Mouse (Mus musculus) forebrain, postnatal 0 days (tissue): Measurements from ENCODE around the gene Mmp20. TPM values are rescaled to one million over a fixed set of nuclear protein-coding genes. Genes with fewer than 3 reads are reported as not detected.

Source experiments
- ATAC-seq: fragments of 200-750 bp; cut with Nextera tagmentation; 2 replicates; pipeline ENCODE4 v1.8.0; 2017; ENCODE audit warnings: mild to moderate bottlenecking, moderate library complexity
- DNase-seq: peaks from one replicate; pipeline ENCODE4 v3.0.0-alpha.2; 2015
- H3K27ac ChIP-seq: fragments of 300-500 bp; sonication (generic); 2 replicates; pipeline ENCODE4 v1.5.1; 2014; ENCODE audit warnings: low read depth, mild to moderate bottlenecking, antibody characterized with exemption, low read length, moderate library complexity, mixed read lengths
- H3K27me3 ChIP-seq: fragments of 300-500 bp; sonication (generic); 2 replicates; pipeline ENCODE4 v1.6.1; 2014; ENCODE audit warnings: mild to moderate bottlenecking, low read length, mixed read lengths; ENCODE audit not compliant: insufficient read depth
- H3K36me3 ChIP-seq: fragments of 300-500 bp; sonication (generic); 2 replicates; pipeline ENCODE4 v1.6.1; 2014; ENCODE audit warnings: mild to moderate bottlenecking, moderate library complexity; ENCODE audit not compliant: insufficient read depth
- H3K4me1 ChIP-seq: fragments of 300-500 bp; sonication (generic); 2 replicates; pipeline ENCODE4 v1.6.1; 2014; ENCODE audit warnings: antibody characterized with exemption; ENCODE audit not compliant: insufficient read depth
- H3K4me2 ChIP-seq: fragments of 300-500 bp; sonication (generic); 2 replicates; pipeline ENCODE4 v1.6.1; 2014; ENCODE audit warnings: low read depth, mild to moderate bottlenecking, moderate library complexity
- H3K4me3 ChIP-seq: fragments of 300-500 bp; sonication (generic); 2 replicates; pipeline ENCODE4 v1.5.1; 2014; ENCODE audit warnings: low read depth, low read length, mixed read lengths
- H3K9ac ChIP-seq: fragments of 300-500 bp; sonication (generic); 2 replicates; pipeline ENCODE4 v1.6.1; 2014; ENCODE audit warnings: mild to moderate bottlenecking
- H3K9me3 ChIP-seq: fragments of 300-500 bp; sonication (generic); 2 replicates; pipeline ENCODE4 v1.6.1; 2016; ENCODE audit warnings: low read length
- CTCF ChIP-seq: sonication (generic); IDR thresholded peaks from 2 replicates; pipeline ENCODE4 v1.5.1; 2016; ENCODE audit warnings: antibody characterized with exemption, control low read depth, low read depth
- WGBS: fragments of 180-500 bp; shearing (Covaris S2); extraction: QIAGEN DNeasy Blood & Tissue Kit; methylation state at CpG from one replicate; pipeline ENCODE4 v1.1.7; 2014; 5-methylcytosine and 5-hydroxymethylcytosine counted together
- polyA plus RNA-seq: library from polyadenylated mRNA; unstranded; fragments of >200 nt; fragmentation: Nextera tagmentation; extraction: Ambion mirVana; gene quantifications from 2 replicates; pipeline ENCODE4 v1.2.1, GENCODE M21; 2015
- total RNA-seq: library from RNA; depleted of rRNA; stranded (reverse); fragments of >200 nt; gene quantifications from 2 replicates; pipeline ENCODE4 v1.2.3, GENCODE M21; 2014; rRNA removed

Mmp20 gene
- total and polyA plus RNA-seq, 2 experiments from 2014 or later, result not detected

DNA sequence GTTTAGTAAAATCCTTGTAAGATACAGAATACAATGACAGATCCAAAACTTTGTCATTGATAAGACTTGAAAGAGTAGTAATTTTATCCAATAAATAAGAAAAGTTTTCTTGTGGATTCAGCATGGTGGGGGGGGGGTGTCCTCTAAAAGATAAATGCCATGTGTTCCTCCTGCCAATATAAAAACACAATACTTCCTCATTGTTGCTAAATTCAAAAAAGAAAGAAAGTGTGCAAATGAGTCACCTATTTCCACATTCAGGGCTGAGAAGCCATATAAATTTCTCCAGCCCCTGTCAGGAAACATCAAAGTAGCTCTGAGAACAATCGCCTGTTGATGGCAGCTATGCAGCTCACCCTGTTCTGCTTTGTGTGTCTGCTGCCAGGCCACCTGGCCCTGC is 63.8 kb downstream of the Mmp20 start, which contains the start of gene Mmp7:
TSS of gene Mmp7 (plus strand) at position 301 of the 400 bp plus-strand sequence.
- no peak for DNase-seq
- TF ChIP-seq CTCF, result no peak
- no peak within 1 kb of the TSS for H3K4me3 ChIP-seq
- H3K4me2 ChIP-seq, result no peak within 1 kb of the TSS
- no peaks in the 10 kb centered on the region for H3K36me3 ChIP-seq
- H3K27ac ChIP-seq, result no peak within 1 kb of the TSS
- H3K9ac ChIP-seq, result no peak within 1 kb of the TSS
- no peaks in the 10 kb centered on the region for H3K27me3 ChIP-seq
- 71% methylated on average over 1 of the region's 1 CpGs for WGBS
- no peaks in the 10 kb centered on the region for H3K9me3 ChIP-seq
- ATAC-seq, result no peak
- no peaks in the 10 kb centered on the region for H3K4me1 ChIP-seq

DNA sequence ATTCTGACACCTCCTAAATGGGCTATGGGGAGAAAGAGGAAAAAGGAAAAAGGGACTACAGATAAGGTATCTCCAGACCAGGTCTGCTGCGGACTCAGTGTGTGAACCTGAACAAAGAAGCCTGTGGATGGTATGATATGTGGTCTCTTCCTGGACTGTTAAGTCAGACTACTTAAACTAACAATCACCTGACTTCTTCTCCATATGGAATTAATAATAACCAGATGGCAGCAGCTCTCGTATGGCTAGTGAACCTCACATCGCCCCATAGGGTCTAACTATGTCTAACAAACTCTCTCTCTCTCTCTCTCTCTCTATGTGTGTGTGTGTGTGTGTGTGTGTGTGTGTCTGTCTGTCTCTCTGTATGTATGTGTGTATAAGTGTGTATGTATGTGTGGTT is 65.9 kb downstream of the Mmp20 start:
- TF ChIP-seq CTCF, result no peak
- Histone ChIP-seq H3K4me3 (no peak overlapping the region), H3K27me3 (no peaks in the 10 kb centered on the region), H3K9me3 (no peaks in the 10 kb centered on the region), H3K9ac (no peak overlapping the region), H3K36me3 (no peaks in the 10 kb centered on the region), H3K27ac (no peak overlapping the region), H3K4me2 (no peak overlapping the region), H3K4me1 (no peaks in the 10 kb centered on the region)
- DNase-seq (no peak), ATAC-seq (no peak)
- WGBS, result 91% methylated on average over 3 of the region's 3 CpGs

DNA sequence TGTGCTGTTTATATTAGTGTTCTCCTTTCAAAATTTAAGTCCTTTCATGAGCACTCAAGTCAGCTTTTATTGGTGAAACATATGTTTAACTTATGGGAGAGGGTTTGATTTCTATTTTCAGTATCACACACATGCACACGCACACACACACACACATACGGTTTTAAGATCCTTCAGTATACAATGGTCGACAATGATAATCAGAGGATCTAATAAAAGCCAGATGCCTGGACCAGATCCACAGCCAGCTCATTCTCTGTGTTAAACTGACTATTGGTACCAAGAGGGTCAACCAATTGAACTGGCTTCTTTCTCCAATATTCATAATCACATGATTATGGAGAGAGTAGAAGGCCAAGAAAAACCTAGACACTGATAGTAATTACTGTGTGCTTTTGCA is 67.6 kb downstream of the Mmp20 start:
- Histone ChIP-seq H3K9me3 (no peaks in the 10 kb centered on the region), H3K4me1 (no peaks in the 10 kb centered on the region), H3K36me3 (no peaks in the 10 kb centered on the region), H3K4me3 (no peak overlapping the region), H3K27ac (no peak overlapping the region), H3K4me2 (no peak overlapping the region), H3K9ac (no peak overlapping the region), H3K27me3 (no peaks in the 10 kb centered on the region)
- DNase-seq (no peak), ATAC-seq (no peak)
- 89% methylated on average over 3 of the region's 3 CpGs for WGBS
- no peak for TF ChIP-seq CTCF

DNA sequence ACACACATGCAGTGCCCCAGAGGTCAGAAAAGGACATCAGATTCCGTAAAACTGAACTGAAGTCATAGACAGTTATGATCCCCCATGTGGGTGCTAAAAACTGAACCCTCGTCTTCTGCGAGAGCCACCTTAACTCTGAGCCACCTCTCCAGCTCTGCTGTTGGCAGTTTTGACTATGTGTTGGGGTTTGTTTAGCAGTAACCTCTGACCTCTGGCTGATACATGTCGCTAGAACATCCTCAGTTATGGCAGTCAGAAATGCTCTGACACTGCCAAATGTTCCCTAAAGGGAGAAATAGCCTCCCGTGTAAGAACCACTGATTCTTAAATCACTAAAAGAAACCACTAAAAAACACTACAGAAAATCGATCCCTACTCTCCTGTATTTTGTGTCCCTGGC is 80.7 kb downstream of the Mmp20 start:
- no peak overlapping the region for H3K9ac ChIP-seq
- no peaks in the 10 kb centered on the region for H3K36me3 ChIP-seq
- no peak for TF ChIP-seq CTCF
- no peak overlapping the region for H3K4me3 ChIP-seq
- no peaks in the 10 kb centered on the region for H3K9me3 ChIP-seq
- WGBS, result 82% methylated on average over 6 of the region's 6 CpGs
- H3K27me3 ChIP-seq, result no peaks in the 10 kb centered on the region
- DNase-seq, result no peak
- no peak overlapping the region for H3K27ac ChIP-seq
- no peak overlapping the region for H3K4me2 ChIP-seq
- ATAC-seq, result no peak
- H3K4me1 ChIP-seq, result no peaks in the 10 kb centered on the region

DNA sequence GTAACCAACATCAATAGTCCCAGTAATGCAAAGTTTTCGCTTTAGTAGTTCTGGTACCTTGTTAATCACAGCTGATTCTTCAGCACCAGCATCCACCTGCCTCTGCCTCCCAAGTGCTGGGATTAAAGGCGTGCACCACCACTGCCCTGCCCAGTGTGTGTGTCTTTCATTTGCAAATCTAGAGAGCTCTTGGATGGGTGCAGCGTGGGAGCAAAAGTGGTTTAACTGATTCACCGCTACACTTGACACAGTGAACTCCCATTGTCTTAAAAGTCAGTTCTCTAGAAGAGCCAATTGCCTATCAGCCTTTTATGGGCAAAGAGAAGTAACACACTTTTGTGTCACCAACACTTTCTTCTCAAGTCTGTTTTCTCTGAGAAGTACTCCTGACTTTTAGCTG is 83.2 kb downstream of the Mmp20 start:
- Histone ChIP-seq H3K36me3 (no peaks in the 10 kb centered on the region), H3K4me1 (no peaks in the 10 kb centered on the region), H3K4me2 (no peak overlapping the region), H3K27ac (no peak overlapping the region), H3K4me3 (no peak overlapping the region), H3K9ac (no peak overlapping the region), H3K27me3 (no peaks in the 10 kb centered on the region), H3K9me3 (no peaks in the 10 kb centered on the region)
- no peak for TF ChIP-seq CTCF
- no peak for DNase-seq
- WGBS, result 65% methylated on average over 4 of the region's 4 CpGs
- ATAC-seq, result no peak

DNA sequence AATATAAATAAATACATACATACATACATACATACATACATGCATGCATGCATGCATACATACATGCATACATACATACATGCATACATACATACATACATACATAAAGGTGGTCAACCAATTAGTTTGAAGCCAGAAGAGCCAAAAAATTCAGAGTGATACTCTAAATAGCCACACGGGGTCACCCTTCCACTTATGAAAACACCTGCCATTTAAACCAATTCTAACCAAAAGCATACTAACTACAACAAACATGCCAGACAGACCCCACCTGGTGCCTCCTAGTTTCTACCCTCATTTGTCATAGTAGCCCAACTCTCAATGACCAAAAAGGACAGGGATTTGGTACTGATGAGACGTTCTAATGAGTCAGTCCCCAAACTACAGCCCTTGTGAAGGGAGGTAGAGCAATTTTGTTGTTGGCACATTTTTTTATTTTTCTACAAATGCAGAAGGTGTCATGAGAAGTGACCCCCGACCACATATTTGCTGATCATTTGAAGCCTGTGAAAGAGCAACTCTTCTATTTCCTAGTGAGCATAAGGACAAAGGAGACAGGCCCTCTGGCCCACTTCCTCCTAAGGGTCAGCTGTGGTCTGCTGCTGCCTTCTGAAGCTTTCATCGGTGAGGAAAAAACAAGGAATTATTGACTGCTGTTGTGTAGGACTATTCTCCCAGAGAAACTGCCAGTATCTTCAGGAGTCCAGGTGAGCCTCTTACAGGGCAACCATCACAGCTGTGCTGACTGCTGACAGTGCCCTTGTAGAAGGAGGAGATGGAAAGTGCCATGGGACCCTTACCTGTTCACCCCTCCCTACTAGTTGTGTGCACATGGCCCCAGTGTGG is 86.3 kb downstream of the Mmp20 start:
- no peaks in the 10 kb centered on the region for H3K36me3 ChIP-seq
- H3K9ac ChIP-seq, result no peak overlapping the region

DNA sequence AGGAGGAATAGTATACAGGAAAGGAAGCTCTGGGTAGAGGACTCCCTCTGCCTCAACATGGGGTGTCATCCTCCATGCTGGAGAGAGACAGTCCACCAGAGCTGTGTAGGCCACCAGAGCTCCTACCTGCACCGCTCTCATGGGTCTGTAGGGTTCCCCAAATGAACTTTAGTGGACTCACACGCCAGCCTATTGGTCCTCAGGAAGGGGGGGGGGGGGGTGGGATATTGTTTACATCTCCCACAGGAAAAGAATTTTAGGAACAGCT is 86.8 kb downstream of the Mmp20 start:
- H3K36me3 ChIP-seq, result no peaks in the 10 kb centered on the region
- H3K4me1 ChIP-seq, result no peaks in the 10 kb centered on the region
- no peak for TF ChIP-seq CTCF
- WGBS, result 78% methylated on average over 2 of the region's 2 CpGs
- no peaks in the 10 kb centered on the region for H3K27me3 ChIP-seq
- no peak overlapping the region for H3K9ac ChIP-seq
- no peaks in the 10 kb centered on the region for H3K9me3 ChIP-seq
- ATAC-seq (no peak), DNase-seq (no peak)
- no peak overlapping the region for H3K27ac ChIP-seq
- no peak overlapping the region for H3K4me2 ChIP-seq
- no peak overlapping the region for H3K4me3 ChIP-seq

More for the DNA sequence above, 86.3 kb downstream of the Mmp20 start:
- ATAC-seq (peak; percentile 79), DNase-seq (peak; percentile 78)
- Histone ChIP-seq H3K4me1 (no peaks in the 10 kb centered on the region), H3K27ac (no peak overlapping the region), H3K4me2 (no peak overlapping the region), H3K4me3 (no peak overlapping the region), H3K9me3 (no peaks in the 10 kb centered on the region), H3K27me3 (no peaks in the 10 kb centered on the region)
- 45% methylated on average over 4 of the region's 4 CpGs for WGBS
- TF ChIP-seq CTCF, result peak; percentile 79

DNA sequence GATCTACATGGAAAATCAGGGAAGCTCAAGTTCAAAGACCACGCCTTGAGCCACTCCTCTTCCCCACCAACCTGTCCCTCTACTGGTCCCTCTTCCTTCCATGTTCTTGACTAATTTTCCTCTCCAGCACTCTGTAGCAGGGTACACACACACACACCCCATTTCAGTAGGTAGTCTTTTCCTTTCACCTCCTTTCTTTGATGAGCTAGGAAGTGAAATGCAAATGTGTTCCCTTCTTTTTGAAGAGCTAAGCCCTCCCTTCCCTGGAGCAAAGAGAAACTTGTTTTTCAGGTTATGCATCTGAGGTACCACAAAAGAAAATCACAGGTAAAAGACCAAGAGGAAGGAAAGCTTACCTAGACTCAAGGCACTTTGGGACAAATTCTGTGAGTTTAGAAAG is 93.5 kb downstream of the Mmp20 start:
- no peaks in the 10 kb centered on the region for H3K27me3 ChIP-seq
- H3K36me3 ChIP-seq, result no peaks in the 10 kb centered on the region
- no peak for ATAC-seq
- H3K4me3 ChIP-seq, result no peak overlapping the region
- H3K9me3 ChIP-seq, result no peaks in the 10 kb centered on the region
- WGBS, result 92% methylated on average over 1 of the region's 1 CpGs
- no peak overlapping the region for H3K4me2 ChIP-seq
- no peak for DNase-seq
- H3K4me1 ChIP-seq, result no peaks in the 10 kb centered on the region
- H3K9ac ChIP-seq, result no peak overlapping the region
- no peak for TF ChIP-seq CTCF
- H3K27ac ChIP-seq, result no peak overlapping the region

Other genes starting within 250 kb of the Mmp20 start
- not detected in 2 replicates for gene Mmp1b, start 240.2 kb upstream of the Mmp20 start, total RNA-seq
- not detected in 2 replicates for gene Mmp1b, start 240.2 kb upstream of the Mmp20 start, polyA plus RNA-seq
- gene Mmp3, start 182.4 kb upstream of the Mmp20 start, total RNA-seq, result not detected in 2 replicates
- not detected in 2 replicates for gene Mmp3, start 182.4 kb upstream of the Mmp20 start, polyA plus RNA-seq
- gene Mmp10, start 125.9 kb upstream of the Mmp20 start, total RNA-seq, result not detected in 2 replicates
- gene Mmp10, start 125.9 kb upstream of the Mmp20 start, polyA plus RNA-seq, result not detected in 2 replicates
- gene Mmp8, start 69.8 kb upstream of the Mmp20 start, total RNA-seq, result 0.90 TPM in 1 of 2 replicates, not detected in the other
- 0.10 and 0.19 TPM in 2 replicates for gene Mmp8, start 69.8 kb upstream of the Mmp20 start, polyA plus RNA-seq
- gene Mmp27, start 56.8 kb upstream of the Mmp20 start, total RNA-seq, result not detected in 2 replicates
- gene Mmp27, start 56.8 kb upstream of the Mmp20 start, polyA plus RNA-seq, result not detected in 2 replicates
- not detected in 2 replicates for gene Mmp7, start 63.9 kb downstream of the Mmp20 start, total RNA-seq
- gene Mmp7, start 63.9 kb downstream of the Mmp20 start, polyA plus RNA-seq, result not detected in 2 replicates
- 13.7 and 19.8 TPM in 2 replicates for gene Tmem123, start 135.8 kb downstream of the Mmp20 start, total RNA-seq
- 13.9 TPM in 2 replicates for gene Tmem123, start 135.8 kb downstream of the Mmp20 start, polyA plus RNA-seq
- 53.0 and 54.2 TPM in 2 replicates for gene Birc2, start 208.8 kb downstream of the Mmp20 start, total RNA-seq
- 23.8 and 28.8 TPM in 2 replicates for gene Birc2, start 208.8 kb downstream of the Mmp20 start, polyA plus RNA-seq
- gene Birc3, start 245.0 kb downstream of the Mmp20 start, total RNA-seq, result 2.5 and 3.6 TPM in 2 replicates
- 0.62 and 0.90 TPM in 2 replicates for gene Birc3, start 245.0 kb downstream of the Mmp20 start, polyA plus RNA-seq